Mouse (Mus musculus): ENCODE measurements around the gene Fam171a2. TPM values are rescaled to one million over a fixed set of nuclear protein-coding genes. Genes with fewer than 3 reads are reported as not detected.

Fam171a2 gene
- polyA plus RNA-seq, 1 experiment from 2014 or later = 7.9 TPM

DNA sequence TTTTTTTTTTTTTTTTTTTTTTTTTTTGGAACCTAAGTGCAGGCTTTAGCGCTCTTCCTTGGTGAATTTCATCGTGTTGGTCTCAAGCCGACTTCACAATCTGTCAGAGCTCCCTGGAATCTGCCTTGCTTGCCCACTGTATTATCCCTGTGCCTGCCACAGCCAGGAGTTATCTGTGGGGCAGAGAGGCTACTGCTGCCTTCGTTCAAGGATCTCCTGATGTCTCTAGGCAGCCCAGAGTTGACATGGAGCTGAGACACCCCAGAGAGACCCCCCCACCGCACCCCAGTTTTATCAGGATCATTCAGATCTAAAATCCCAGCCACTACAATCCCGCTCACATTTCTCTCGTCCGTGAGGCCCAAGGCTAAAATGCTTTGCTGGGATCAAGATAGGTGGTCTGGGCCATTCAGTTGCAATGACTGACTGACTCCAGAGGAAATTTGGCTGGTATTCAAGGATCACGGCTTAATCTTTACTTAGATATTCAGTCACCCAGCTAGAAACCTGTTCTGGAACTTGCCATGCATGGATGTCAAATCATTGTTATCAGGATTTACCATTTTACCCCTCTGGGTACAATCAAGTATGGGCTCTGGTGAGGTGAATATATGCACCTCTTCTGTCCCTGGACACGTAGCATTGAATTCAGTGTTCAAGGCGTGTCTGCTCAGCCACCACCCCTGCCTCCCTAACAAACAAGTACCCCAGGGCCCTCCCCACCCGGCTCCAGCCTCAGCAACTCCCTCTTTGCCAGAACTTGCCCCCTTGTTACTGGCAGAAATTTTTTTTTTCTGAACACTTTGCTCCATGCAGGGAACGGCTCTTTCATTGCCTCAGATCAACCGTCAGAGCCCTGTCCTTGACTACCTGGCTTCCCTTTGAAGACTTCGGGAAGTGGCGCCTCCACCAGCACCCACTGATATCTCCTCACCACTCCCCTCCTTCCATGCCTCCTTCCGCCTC lies 1.8 kb upstream of the Fam171a2 start:
- Histone ChIP-seq H3K9me3 (ENCODE audit: control insufficient read depth, low read length) (no peaks in the 10 kb centered on the region), H3K4me3 (ENCODE audit: low read depth, low read length) (no peak overlapping the region), H3K4me1 (ENCODE audit: control insufficient read depth, insufficient read depth, low read length) (peaks cover 22% of the 10 kb centered on the region), H3K4me2 (ENCODE audit: low read depth, severe bottlenecking) (no peak overlapping the region), H3K9ac (ENCODE audit: low read length) (no peak overlapping the region), H3K36me3 (ENCODE audit: control insufficient read depth, insufficient read depth, low read length) (no peaks in the 10 kb centered on the region; the same call in 1 of the 2 replicates), H3K27ac (replicated peaks; ENCODE audit: low read depth, low read length) (no peak overlapping the region), H3K27me3 (ENCODE audit: control insufficient read depth, insufficient read depth, low read length) (peaks cover 5% of the 10 kb centered on the region; the same call in 1 of the 2 replicates)
- DNase-seq (ENCODE audit: low spot score) (no peak), ATAC-seq (ENCODE audit: insufficient number of reproducible peaks, low FRiP score, low TSS enrichment, low read depth) (no peak)
- WGBS = 48% methylated on average over 17 of the region's 17 CpGs

DNA sequence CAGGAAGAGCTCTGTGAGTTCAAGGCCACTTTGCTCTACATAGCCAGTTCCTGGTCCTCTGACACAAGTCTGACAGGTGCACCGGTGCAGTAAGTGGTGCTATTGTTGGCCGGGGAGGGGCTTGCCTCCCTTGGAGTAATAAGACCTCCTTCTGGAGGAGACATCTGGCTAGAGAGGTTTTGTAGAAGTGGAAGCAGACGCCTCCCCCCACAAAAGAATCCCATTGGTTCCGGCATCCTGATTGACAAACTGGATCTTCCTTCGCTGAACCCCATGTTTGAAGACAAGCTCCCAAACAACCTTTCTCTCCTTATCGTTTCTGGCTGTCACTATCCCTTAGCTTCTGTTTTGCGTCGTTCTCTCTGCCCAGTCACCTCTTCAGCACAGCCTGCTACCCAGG lies 845 bp upstream of the Fam171a2 start:
- DNase-seq (ENCODE audit: low spot score) (no peak), ATAC-seq (ENCODE audit: insufficient number of reproducible peaks, low FRiP score, low TSS enrichment, low read depth) (no peak)
- peaks cover 5% of the 10 kb centered on the region; the same call in 1 of the 2 replicates for H3K27me3 ChIP-seq (ENCODE audit: control insufficient read depth, insufficient read depth, low read length)
- H3K4me3 ChIP-seq (ENCODE audit: low read depth, low read length) = no peak overlapping the region
- peaks cover 22% of the 10 kb centered on the region for H3K4me1 ChIP-seq (ENCODE audit: control insufficient read depth, insufficient read depth, low read length)
- H3K9me3 ChIP-seq (ENCODE audit: control insufficient read depth, low read length) = no peaks in the 10 kb centered on the region
- 15% methylated on average over 8 of the region's 8 CpGs for whole genome bisulfite sequencing
- H3K36me3 ChIP-seq (ENCODE audit: control insufficient read depth, insufficient read depth, low read length) = no peaks in the 10 kb centered on the region; the same call in 1 of the 2 replicates
- H3K27ac ChIP-seq (replicated peaks; ENCODE audit: low read depth, low read length) = no peak overlapping the region
- no peak overlapping the region for H3K9ac ChIP-seq (ENCODE audit: low read length)
- H3K4me2 ChIP-seq (ENCODE audit: low read depth, severe bottlenecking) = no peak overlapping the region

DNA sequence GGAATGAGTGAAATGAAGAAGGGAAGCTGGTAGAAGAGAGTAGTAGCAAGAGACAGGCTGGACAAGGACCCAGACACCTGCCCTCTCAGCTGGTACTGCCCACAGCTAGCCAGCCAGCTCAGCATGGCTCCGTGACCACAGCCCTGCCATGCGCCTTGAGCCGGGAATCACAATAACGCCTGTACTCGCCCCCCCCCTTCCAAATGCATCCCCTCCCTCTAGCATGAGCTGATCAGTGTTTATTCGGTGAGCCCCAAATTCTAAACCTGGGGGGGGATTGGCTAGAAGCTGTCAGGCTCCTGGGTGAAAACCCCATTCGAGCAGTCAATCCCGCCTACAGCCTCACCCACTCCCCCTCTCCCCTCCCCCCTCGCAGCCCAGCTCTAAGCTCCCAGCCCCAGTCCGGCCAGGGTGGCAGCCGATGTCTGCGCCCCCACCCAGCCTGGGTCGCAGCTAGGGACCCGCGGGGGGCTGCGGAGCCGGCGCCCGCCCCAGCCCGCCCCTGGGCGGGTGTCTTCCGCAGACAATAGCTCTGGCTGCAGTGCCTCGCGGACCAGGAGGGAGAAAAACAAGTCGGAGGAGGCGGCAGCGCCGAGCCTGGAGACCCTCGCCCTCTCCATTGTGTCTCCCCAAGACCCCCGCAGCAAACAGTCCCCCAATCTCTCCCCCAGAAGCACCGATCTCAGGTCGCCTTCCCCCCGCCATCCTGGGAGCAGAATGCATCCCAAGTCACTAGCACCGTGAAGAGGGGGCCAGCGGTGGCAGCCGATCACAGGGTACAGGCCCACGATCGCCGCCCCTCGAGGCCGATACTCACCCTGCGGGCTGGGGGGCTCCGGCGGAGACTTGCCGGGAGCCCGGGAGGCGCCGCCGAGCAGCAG lies 661 bp downstream of the Fam171a2 start:
- under 1% methylated on average over 49 of the region's 49 CpGs for WGBS
- ATAC-seq (ENCODE audit: insufficient number of reproducible peaks, low FRiP score, low TSS enrichment, low read depth) = peak; percentile 49

DNA sequence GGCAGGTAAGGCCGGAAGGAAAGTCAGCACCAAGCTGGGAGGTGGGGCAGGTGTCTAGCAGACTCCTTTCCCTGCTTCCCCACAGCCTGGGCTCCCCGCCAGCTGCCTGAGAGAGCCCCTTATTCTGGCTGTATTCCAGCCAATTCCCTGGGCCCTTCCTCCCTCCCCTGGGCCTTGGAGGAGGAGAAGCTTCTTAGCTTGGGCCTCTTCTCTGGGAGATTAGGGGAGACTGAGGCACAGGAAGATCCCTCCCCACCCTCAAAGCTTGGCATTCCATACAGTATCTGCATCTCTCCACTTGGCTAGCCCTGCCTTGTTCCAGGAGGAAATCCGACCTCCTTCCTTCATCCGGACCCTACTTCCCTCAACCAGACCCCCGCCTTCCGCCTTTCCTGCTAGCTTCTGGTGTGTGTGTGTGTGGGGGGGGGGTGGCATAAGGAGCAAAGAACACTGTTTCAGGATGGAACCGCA lies 1.6 kb downstream of the Fam171a2 start:
- Histone ChIP-seq H3K9ac (ENCODE audit: low read length) (peak overlapping the region; percentile 97; the same call in 1 of the 2 replicates), H3K27ac (replicated peaks; ENCODE audit: low read depth, low read length) (no peak overlapping the region), H3K4me3 (ENCODE audit: low read depth, low read length) (peak overlapping the region; percentile 95), H3K27me3 (ENCODE audit: control insufficient read depth, insufficient read depth, low read length) (0 out of 2 replicates have a peak, but pooled peaks cover 5% of the 10 kb centered on the region), H3K4me2 (ENCODE audit: low read depth, severe bottlenecking) (peak overlapping the region; percentile 55), H3K4me1 (ENCODE audit: control insufficient read depth, insufficient read depth, low read length) (peaks cover 22% of the 10 kb centered on the region), H3K9me3 (ENCODE audit: control insufficient read depth, low read length) (no peaks in the 10 kb centered on the region), H3K36me3 (ENCODE audit: control insufficient read depth, insufficient read depth, low read length) (peaks cover 4% of the 10 kb centered on the region; the same call in 1 of the 2 replicates)
- DNase-seq (ENCODE audit: low spot score) = no peak
- ATAC-seq (ENCODE audit: insufficient number of reproducible peaks, low FRiP score, low TSS enrichment, low read depth) = no peak
- WGBS = 19% methylated on average over 7 of the region's 7 CpGs

More for the DNA sequence above, 661 bp downstream of the Fam171a2 start:
- Histone ChIP-seq H3K4me3 (ENCODE audit: low read depth, low read length) (peak overlapping the region; percentile 95), H3K9ac (ENCODE audit: low read length) (peak overlapping the region; percentile 97), H3K9me3 (ENCODE audit: control insufficient read depth, low read length) (no peaks in the 10 kb centered on the region), H3K27ac (replicated peaks; ENCODE audit: low read depth, low read length) (peak overlapping the region; percentile 83), H3K4me1 (ENCODE audit: control insufficient read depth, insufficient read depth, low read length) (peaks cover 22% of the 10 kb centered on the region), H3K4me2 (ENCODE audit: low read depth, severe bottlenecking) (peak overlapping the region; percentile 55), H3K36me3 (ENCODE audit: control insufficient read depth, insufficient read depth, low read length) (peaks cover 3% of the 10 kb centered on the region; the same call in 1 of the 2 replicates), H3K27me3 (ENCODE audit: control insufficient read depth, insufficient read depth, low read length) (0 out of 2 replicates have a peak, but pooled peaks cover 5% of the 10 kb centered on the region)
- DNase-seq (ENCODE audit: low spot score) = peak; percentile 73

DNA sequence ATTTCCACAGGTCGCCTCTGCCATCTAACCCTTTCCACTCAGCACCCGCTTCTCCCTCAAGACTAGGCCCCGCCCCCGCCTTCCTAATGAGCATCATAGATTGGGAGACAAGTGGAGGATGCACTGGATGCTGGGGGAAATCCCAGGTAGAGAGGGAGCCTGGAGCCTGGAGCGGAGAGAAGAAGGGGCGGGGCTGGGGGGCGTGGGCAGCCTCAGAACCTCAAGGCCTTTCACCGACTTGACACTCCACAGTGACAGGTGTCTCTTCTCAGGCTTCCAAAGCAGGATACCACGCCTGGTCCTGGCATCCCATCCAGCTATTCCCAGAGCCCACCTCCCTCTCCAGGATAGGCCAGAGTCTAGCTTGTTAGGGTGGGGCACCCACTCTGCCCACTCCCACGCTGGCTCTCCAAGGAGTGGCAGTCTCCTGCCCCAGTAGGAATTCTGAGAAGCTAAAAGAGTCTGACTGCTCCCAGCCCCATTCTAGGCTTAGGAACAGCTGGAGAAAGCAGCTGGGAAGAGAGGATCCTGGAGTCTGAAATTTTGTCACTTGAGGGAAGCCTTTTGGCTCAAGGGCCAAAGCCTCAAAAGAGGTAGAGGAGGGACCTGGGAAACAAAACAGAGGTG lies 2.1 kb downstream of the Fam171a2 start:
- Histone ChIP-seq H3K27ac (replicated peaks; ENCODE audit: low read depth, low read length) (no peak overlapping the region), H3K4me3 (ENCODE audit: low read depth, low read length) (no peak overlapping the region), H3K9ac (ENCODE audit: low read length) (no peak overlapping the region), H3K4me1 (ENCODE audit: control insufficient read depth, insufficient read depth, low read length) (peaks cover 22% of the 10 kb centered on the region), H3K36me3 (ENCODE audit: control insufficient read depth, insufficient read depth, low read length) (peaks cover 4% of the 10 kb centered on the region; the same call in 1 of the 2 replicates), H3K27me3 (ENCODE audit: control insufficient read depth, insufficient read depth, low read length) (0 out of 2 replicates have a peak, but pooled peaks cover 5% of the 10 kb centered on the region), H3K4me2 (ENCODE audit: low read depth, severe bottlenecking) (peak overlapping the region; percentile 55), H3K9me3 (ENCODE audit: control insufficient read depth, low read length) (no peaks in the 10 kb centered on the region)
- WGBS = 11% methylated on average over 10 of the region's 10 CpGs
- no peak for DNase-seq (ENCODE audit: low spot score)
- ATAC-seq (ENCODE audit: insufficient number of reproducible peaks, low FRiP score, low TSS enrichment, low read depth) = 0 out of 2 replicates have a peak, but pooled peaks have one; percentile 15

DNA sequence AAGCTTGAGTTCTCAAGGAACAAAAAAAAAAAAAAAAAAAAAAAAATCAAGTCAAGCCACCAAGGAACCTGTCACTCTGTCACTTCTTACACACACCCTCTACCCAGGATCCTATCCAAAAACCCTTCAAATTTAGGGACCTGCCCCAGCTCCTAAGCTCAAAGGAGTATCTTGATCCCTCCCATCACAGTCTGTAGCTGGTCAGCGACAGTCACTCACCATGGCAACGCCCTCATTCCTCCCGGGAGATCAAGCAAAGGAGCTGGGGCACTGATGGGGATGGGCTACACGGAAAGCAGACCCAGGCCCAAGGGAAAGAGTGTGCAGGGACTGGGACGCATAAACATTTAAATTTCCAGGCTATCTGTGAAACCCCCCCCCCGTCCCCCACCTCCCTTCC lies 2.7 kb downstream of the Fam171a2 start:
- peaks cover 22% of the 10 kb centered on the region for H3K4me1 ChIP-seq (ENCODE audit: control insufficient read depth, insufficient read depth, low read length)
- DNase-seq (ENCODE audit: low spot score) = no peak
- H3K9me3 ChIP-seq (ENCODE audit: control insufficient read depth, low read length) = no peaks in the 10 kb centered on the region
- H3K36me3 ChIP-seq (ENCODE audit: control insufficient read depth, insufficient read depth, low read length) = peaks cover 4% of the 10 kb centered on the region; the same call in 1 of the 2 replicates
- peak overlapping the region; percentile 7; the same call in 1 of the 2 replicates for H3K9ac ChIP-seq (ENCODE audit: low read length)
- whole genome bisulfite sequencing = 12% methylated on average over 6 of the region's 6 CpGs
- H3K4me2 ChIP-seq (ENCODE audit: low read depth, severe bottlenecking) = no peak overlapping the region; the same call in 1 of the 2 replicates
- H3K4me3 ChIP-seq (ENCODE audit: low read depth, low read length) = no peak overlapping the region
- no peak for ATAC-seq (ENCODE audit: insufficient number of reproducible peaks, low FRiP score, low TSS enrichment, low read depth)
- 0 out of 2 replicates have a peak, but pooled peaks cover 5% of the 10 kb centered on the region for H3K27me3 ChIP-seq (ENCODE audit: control insufficient read depth, insufficient read depth, low read length)
- no peak overlapping the region for H3K27ac ChIP-seq (replicated peaks; ENCODE audit: low read depth, low read length)

DNA sequence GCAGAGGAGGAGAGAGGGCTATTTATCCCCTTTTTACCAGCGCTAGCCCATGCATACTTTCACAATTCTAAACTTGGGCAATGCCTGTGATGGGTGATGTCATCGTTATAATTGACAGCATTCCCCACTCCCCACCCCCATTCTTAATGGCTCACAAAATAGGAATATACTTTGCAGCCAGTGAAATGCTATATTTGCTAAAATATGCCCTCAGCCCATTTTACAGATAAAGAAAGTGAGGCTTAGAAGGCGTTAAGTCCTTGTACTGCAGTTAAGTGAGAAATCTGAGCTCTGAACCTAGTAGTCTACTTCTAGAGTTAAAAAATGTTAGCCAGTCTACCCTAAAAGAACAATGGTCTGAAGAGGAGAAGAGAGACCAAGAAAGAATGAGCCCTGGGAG lies 3.2 kb downstream of the Fam171a2 start:
- Histone ChIP-seq H3K27me3 (ENCODE audit: control insufficient read depth, insufficient read depth, low read length) (0 out of 2 replicates have a peak, but pooled peaks cover 5% of the 10 kb centered on the region), H3K27ac (replicated peaks; ENCODE audit: low read depth, low read length) (no peak overlapping the region), H3K9ac (ENCODE audit: low read length) (no peak overlapping the region), H3K4me2 (ENCODE audit: low read depth, severe bottlenecking) (no peak overlapping the region), H3K4me3 (ENCODE audit: low read depth, low read length) (no peak overlapping the region), H3K36me3 (ENCODE audit: control insufficient read depth, insufficient read depth, low read length) (peaks cover 4% of the 10 kb centered on the region; the same call in 1 of the 2 replicates), H3K9me3 (ENCODE audit: control insufficient read depth, low read length) (no peaks in the 10 kb centered on the region), H3K4me1 (ENCODE audit: control insufficient read depth, insufficient read depth, low read length) (peaks cover 22% of the 10 kb centered on the region)
- 68% methylated on average over 3 of the region's 3 CpGs for WGBS
- no peak for ATAC-seq (ENCODE audit: insufficient number of reproducible peaks, low FRiP score, low TSS enrichment, low read depth)
- DNase-seq (ENCODE audit: low spot score) = no peak
